Mouse (Mus musculus) heart, embryonic 13.5 days (tissue): ENCODE data around the gene Vmn1r225. TPM values are rescaled to one million over a fixed set of nuclear protein-coding genes. Genes with fewer than 3 reads are reported as not detected.
"Not testable (repeated sequence)": the region's sequence is repeated elsewhere in the genome, so short reads cannot be mapped to it uniquely, and the experiment has no call there.

ENCODE experiments used
- ATAC-seq: fragments of 200-750 bp; cut with Nextera tagmentation; 2 replicates; pipeline ENCODE4 v1.8.0; 2017; ENCODE audit warnings: moderate TSS enrichment; ENCODE audit not compliant: insufficient number of reproducible peaks, low FRiP score, low TSS enrichment; ENCODE audit errors: extremely low read depth
- H3K27ac ChIP-seq: fragments of 300-500 bp; sonication (generic); replicated peaks from 2 replicates; pipeline ENCODE4 v1.5.1; 2015; ENCODE audit warnings: moderate library complexity, mild to moderate bottlenecking, inconsistent platforms
- H3K27me3 ChIP-seq: fragments of 300-500 bp; sonication (generic); replicated peaks from 2 replicates; pipeline ENCODE4 v1.6.1; 2015; ENCODE audit warnings: mild to moderate bottlenecking, inconsistent platforms
- H3K36me3 ChIP-seq: fragments of 300-500 bp; sonication (generic); 2 replicates; pipeline ENCODE4 v1.6.1; 2015; ENCODE audit warnings: mild to moderate bottlenecking, inconsistent platforms
- H3K4me1 ChIP-seq: fragments of 300-500 bp; sonication (generic); 2 replicates; pipeline ENCODE4 v1.6.1; 2015; ENCODE audit warnings: inconsistent platforms
- H3K4me2 ChIP-seq: fragments of 300-500 bp; sonication (generic); 2 replicates; pipeline ENCODE4 v1.6.1; 2015; ENCODE audit warnings: inconsistent platforms, mild to moderate bottlenecking, moderate library complexity
- H3K4me3 ChIP-seq: fragments of 300-500 bp; sonication (generic); 2 replicates; pipeline ENCODE4 v1.5.1; 2015; ENCODE audit warnings: moderate library complexity, mild to moderate bottlenecking, inconsistent platforms
- H3K9ac ChIP-seq: fragments of 300-500 bp; sonication (generic); 2 replicates; pipeline ENCODE4 v1.6.1; 2015; ENCODE audit warnings: inconsistent platforms, mild to moderate bottlenecking, moderate library complexity
- H3K9me3 ChIP-seq: fragments of 300-500 bp; sonication (generic); 2 replicates; pipeline ENCODE4 v1.6.1; 2016; ENCODE audit warnings: inconsistent platforms
- WGBS: fragments of 180-500 bp; shearing (Covaris S2); methylation state at CpG from one replicate; pipeline ENCODE4 v1.1.7; 2015; ENCODE audit warnings: mixed read lengths; 5-methylcytosine and 5-hydroxymethylcytosine counted together
- polyA plus RNA-seq: library from polyadenylated mRNA; unstranded; fragments of >200 nt; fragmentation: Nextera tagmentation; extraction: Ambion mirVana; gene quantifications from 2 replicates; pipeline ENCODE4 v1.2.1, GENCODE M21; 2015

The Vmn1r225 gene
- not detected in 2 replicates for polyA plus RNA-seq

DNA sequence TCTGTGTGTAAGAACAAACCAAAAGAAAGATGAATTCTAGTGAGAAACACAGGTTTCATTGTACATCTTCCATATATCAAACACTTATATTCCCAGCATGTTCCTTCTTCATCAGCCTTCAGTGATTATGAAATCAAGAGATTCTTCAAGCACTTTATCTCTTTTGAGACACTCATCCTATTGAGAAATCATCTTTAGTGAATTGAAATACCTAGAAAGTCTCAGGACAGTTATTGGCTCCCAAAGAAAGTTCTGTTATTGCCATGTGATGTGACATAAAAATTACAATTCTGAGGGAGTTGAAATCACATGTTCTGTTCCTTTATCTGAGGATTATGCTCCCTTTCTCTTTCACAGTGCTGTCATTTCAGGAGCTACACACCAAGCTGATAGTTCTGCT, at the start of gene Vmn1r225:
TSS of gene Vmn1r225 (plus strand) at position 301 of the 400 bp plus-strand sequence.
- peaks cover 8% of the 10 kb centered on the region; the same call in 1 of the 2 replicates for H3K9me3 ChIP-seq
- H3K27me3 ChIP-seq, result no peaks in the 10 kb centered on the region
- H3K27ac ChIP-seq, result no peak within 1 kb of the TSS
- no peak within 1 kb of the TSS for H3K4me3 ChIP-seq
- no peak for ATAC-seq
- H3K36me3 ChIP-seq, result no peaks in the 10 kb centered on the region
- no peak within 1 kb of the TSS for H3K9ac ChIP-seq
- no peaks in the 10 kb centered on the region for H3K4me1 ChIP-seq
- no peak within 1 kb of the TSS for H3K4me2 ChIP-seq

DNA sequence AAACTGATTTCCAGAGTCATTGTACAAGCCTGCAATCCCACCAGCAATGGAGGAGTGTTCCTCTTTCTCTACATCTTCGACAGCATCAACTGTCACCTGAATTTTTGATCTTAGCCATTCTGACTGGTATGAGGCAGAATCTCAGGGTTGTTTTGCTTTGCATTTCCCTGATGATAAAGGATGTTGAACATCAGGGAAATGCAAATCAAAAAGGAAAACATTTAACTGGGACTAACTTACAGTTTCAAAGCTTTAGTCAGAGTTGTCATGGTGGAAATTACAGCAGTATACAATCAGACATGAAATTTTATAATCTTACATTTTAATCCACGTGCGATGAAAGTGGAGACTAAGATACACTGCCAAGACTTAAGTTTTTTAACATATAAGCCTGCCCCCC, 24.6 kb upstream of the Vmn1r225 start:
- 65% methylated on average over 3 of the region's 3 CpGs for WGBS

DNA sequence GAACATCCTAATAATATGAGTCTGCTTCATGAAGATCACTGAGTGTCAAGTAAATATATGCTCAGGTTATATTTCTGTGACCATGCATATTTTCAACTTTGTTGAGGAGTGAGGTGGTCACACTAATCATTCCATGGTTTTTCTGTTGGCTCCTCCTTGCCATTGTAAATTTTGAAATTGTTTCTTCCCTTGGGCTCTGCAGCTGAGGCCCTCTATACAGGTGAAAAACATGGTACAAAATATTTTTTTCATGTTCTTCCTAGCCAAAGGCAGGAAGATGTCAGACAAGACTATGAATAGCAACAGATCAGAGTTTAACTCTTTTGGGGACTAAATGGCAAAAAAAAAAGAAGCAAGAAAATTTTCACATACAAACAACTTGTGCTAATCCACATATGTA, 16.7 kb upstream of the Vmn1r225 start, which contains the start of gene Vmn2r108:
TSS of gene Vmn2r108 (minus strand) at position 101 of the 400 bp plus-strand sequence.
- Histone ChIP-seq H3K4me2 (no peak within 1 kb of the TSS), H3K27ac (no peak within 1 kb of the TSS), H3K4me1 (no peaks in the 10 kb centered on the region), H3K9me3 (peaks cover 9% of the 10 kb centered on the region; the same call in 1 of the 2 replicates), H3K9ac (no peak within 1 kb of the TSS), H3K27me3 (no peaks in the 10 kb centered on the region), H3K36me3 (no peaks in the 10 kb centered on the region), H3K4me3 (no peak within 1 kb of the TSS)
- no peak for ATAC-seq

More for the DNA sequence above, 24.6 kb upstream of the Vmn1r225 start:
- H3K27me3 ChIP-seq, result no peaks in the 10 kb centered on the region
- no peak overlapping the region for H3K27ac ChIP-seq
- H3K9me3 ChIP-seq, result peaks cover 4% of the 10 kb centered on the region; the same call in 1 of the 2 replicates
- ATAC-seq, result no peak
- no peak overlapping the region for H3K4me3 ChIP-seq
- no peak overlapping the region for H3K9ac ChIP-seq
- no peaks in the 10 kb centered on the region for H3K36me3 ChIP-seq
- no peak overlapping the region for H3K4me2 ChIP-seq
- H3K4me1 ChIP-seq, result no peaks in the 10 kb centered on the region

GRCm38 (mm10) chr17:20508247-20508646, 10.3 kb downstream of the Vmn1r225 start:
- H3K36me3 ChIP-seq, H3K27me3 ChIP-seq, H3K27ac ChIP-seq, H3K4me1 ChIP-seq, H3K9me3 ChIP-seq, H3K4me2 ChIP-seq, H3K9ac ChIP-seq, H3K4me3 ChIP-seq, ATAC-seq: not testable (repeated sequence)

Other genes starting within 250 kb of the Vmn1r225 start
- gene Vmn2r106, start 212.6 kb upstream of the Vmn1r225 start, polyA plus RNA-seq, result not detected in 2 replicates
- gene Vmn2r107, start 152.9 kb upstream of the Vmn1r225 start, polyA plus RNA-seq, result not detected in 2 replicates
- not detected in 2 replicates for gene Vmn1r224, start 84.0 kb upstream of the Vmn1r225 start, polyA plus RNA-seq
- not detected in 2 replicates for gene Vmn2r108, start 16.8 kb upstream of the Vmn1r225 start, polyA plus RNA-seq
- gene Vmn2r109, start 66.6 kb downstream of the Vmn1r225 start, polyA plus RNA-seq, result not detected in 2 replicates
- gene Vmn2r110, start 98.3 kb downstream of the Vmn1r225 start, polyA plus RNA-seq, result 0.01 and 0.03 TPM in 2 replicates
- gene Fpr-rs3, start 126.7 kb downstream of the Vmn1r225 start, polyA plus RNA-seq, result not detected in 2 replicates
- not detected in 2 replicates for gene Vmn1r226, start 184.7 kb downstream of the Vmn1r225 start, polyA plus RNA-seq
- gene Vmn1r227, start 231.7 kb downstream of the Vmn1r225 start, polyA plus RNA-seq, result not detected in 2 replicates